Mouse (Mus musculus): ENCODE data around the gene Ccl6.

Gene Ccl6

DNA sequence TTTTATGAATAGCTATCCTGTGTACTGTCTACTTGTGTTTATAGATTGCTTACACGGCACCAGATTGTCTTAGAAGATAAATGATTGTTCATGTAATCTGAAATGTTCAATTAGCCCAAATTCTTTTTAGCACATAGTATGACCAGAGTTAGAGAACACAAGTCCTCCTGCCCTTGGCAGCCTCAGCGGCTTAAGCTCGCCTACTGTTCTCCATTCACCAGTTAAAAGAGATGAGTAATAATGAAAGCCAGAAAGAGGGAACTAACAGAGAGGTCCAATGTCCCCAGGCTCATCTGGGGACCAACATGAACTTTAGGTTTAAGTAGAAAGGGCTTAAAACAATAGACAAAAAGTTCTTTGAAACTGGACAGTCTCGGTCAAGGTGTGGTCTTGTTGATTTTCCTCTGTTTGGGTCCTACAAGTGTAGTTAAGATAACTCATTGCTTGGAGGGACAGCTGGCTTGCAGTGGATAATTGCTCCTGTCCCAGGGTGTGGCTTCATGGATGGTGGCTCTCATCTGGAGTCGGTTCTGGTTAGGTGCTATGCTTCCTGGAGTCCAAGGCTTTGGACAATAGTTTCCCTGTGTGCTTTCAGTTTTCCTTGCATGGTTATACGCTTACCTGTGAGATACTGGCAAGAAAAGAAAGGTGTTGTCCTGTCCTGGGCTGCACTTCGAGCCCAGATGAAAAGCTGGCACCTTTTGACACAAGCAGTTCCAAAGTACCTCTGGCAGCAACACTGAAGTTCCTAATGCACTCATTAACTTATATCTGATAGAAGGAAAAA is 3.0 kb upstream of the Ccl6 start:
- no peak for DNase-seq

DNA sequence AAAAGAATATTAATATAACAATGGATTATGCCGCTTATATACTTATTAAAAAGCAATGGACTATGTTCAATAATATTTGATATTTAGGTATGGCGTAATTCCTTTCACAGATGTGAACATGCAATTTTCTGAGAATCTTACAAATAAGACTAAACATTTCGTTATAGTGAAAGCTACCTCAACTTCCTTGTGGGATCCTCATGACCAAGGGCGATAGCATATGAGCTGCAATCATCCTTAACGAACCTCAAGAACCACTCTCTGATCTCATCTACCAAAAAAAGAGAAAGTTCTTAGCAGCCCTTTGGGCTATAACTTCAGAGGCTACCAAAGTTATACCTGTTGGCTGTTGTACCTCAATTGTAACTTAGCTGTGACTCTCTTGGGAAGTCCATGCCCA is 566 bp upstream of the Ccl6 start:
- DNase-seq: no peak

DNA sequence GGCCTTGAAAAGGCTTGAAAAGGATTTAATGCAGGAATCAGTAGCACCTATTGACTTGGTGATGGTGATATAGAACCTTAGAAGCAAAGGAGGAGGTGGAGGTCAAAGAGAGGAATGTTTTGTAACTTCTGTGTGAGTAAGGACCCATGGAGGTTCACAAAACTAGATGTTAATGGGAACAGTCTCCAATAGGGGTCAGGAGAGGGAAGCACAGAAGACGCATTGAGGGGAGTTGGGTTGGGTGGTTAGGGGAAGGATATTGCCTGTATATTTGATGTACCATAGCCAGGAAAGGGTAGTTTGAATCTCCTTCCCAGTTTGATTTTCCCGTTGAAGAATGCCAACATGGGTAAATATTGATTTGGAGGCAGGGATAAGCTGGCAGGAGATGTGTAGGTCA is 8.7 kb downstream of the Ccl6 start:
- DNase-seq: no peak

DNA sequence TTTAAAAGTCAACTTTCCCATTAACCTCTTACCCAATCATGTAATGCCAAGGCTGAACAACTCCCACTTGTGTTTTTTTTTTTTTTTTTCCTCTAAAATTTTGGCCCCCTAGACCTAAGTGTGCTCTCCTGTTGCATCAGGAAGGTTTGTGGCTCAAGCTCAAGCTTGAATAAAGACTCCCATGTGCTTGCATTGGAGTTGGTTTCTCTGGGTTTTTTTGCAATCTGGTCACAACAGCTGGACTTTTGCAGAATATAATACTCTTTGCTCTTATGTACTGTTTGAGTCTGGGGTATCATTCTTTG is 9.5 kb downstream of the Ccl6 start:
- DNase-seq: no peak

DNA sequence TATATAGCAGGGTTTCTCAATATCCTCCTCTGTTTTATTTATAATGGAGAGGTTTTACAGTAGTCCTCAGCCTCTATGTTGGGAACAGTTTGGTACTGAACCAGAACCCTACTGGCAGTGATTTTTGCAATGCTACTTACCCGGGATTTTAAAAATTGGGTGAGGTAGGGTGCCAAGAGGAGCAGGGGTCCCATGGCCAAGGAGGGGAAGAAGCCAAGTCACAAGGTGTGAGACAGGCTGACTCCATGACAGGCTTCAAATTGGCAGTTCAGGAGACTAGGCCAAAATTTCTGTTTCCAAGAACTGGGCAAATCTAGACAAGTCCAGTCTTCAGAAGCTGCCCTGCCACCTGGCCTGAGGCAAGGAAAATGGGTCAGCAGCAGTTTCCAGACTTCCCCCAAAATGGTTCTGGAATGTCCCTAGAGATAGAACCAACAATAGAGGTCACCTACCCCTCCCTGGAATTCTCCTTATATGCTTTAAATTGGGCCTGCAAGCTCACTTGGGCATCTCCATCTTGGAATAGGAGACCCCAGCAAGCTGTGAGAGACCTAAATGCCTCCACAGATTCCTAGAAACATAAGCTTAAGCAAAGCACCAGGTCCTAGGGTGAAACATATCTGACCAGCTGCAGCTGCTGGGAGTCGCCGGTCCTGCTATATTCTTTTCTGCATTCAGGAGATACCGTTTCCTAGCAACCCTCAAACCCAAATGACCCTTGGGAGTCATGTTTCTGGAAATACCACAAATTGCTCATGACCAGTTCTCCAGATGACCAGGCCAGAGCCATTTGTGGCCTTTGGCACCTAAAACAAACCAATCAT is 10.0 kb downstream of the Ccl6 start:
- DNase-seq: peak; percentile 26

DNA sequence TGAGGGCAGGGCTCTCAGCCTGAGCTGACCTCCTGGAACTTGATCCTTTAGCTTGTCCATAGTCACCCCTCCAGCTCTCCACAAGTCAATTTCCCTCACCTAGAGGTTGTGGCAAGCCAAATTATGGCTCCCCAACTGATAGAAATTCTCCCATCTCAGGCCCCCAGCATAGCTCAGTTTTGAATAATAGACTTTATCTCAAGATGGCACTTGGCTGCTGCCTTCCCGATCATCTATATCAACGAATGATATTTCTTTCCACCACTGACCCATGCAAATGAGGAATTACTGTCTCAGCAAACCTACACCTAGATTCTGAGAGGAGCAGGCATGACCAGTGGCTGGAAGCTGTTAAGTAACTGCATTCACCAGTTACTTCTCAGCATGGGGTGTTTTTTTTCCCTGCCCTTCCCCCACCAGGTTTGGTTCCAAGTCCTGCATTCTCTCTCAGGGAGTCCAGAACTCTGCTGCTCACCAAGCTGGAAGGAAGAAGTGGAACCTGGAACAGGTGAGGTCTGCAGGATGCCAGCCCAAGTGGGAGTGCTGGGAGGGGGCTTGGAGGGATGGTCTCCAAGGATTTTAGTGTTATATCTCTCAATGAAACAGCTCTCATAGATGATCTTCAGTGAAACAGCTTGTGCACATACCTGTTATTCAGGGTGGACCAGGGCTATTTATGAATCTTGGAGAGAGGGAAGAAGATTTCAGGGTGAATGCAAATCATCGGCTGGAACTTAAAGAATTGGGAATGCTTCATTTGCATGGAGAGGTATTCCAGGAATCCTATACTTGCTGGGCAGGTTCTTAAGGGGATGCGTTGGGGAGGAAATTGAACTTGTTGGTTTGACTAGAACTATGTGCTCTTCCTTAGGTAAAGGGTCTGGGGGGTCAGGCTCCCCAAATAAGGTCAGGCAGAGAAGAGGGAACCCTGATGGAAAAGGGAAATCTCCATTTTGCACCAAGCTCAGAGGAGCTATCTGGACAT is 11.0 kb downstream of the Ccl6 start:
- DNase-seq: peak; percentile 71

DNA sequence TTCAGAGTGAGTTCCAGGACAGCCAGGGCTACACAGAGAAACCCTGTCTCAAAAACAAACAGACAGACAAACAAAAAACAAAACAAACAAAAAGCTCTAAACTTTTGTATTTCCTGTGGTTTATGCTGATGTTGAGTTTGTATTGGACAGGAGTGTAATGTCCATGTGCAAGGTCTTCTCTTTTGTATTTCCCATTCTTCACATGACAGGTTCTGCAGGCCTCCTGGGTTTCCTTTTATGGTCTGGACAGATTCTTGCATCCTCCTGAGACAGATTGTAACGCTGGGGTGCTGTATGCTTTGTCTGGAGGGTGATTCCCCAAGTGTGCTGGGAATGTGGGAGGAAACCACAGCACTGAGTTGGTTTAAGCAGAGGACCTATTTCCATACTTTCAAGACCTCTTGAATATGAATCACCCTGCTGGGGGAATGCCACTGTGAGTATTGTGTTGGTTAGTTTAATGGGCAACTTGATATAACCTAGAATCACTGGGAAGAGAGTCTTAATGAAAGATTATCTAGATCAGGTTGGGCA is 12.1 kb downstream of the Ccl6 start:
- DNase-seq: no peak

DNA sequence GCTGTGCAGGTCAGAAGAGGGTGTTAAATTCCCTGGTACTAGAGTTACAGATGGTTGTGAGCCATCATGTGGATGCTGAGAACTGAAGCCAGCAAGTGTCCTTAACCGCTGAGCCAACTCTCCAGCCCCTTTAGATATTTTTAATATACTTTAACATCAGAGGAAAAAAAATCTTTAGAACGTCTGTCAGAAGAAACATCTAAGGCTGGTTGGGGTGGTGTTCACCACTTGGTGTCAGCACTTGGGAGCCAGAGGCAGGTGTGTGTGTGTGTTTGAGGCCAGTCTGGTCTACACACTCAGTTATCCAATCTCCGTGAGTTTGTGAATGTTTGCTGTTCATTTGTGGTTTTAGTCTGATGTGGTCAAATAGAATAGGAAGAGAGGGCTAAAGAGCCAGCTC is 13.9 kb downstream of the Ccl6 start:
- no peak for DNase-seq

DNA sequence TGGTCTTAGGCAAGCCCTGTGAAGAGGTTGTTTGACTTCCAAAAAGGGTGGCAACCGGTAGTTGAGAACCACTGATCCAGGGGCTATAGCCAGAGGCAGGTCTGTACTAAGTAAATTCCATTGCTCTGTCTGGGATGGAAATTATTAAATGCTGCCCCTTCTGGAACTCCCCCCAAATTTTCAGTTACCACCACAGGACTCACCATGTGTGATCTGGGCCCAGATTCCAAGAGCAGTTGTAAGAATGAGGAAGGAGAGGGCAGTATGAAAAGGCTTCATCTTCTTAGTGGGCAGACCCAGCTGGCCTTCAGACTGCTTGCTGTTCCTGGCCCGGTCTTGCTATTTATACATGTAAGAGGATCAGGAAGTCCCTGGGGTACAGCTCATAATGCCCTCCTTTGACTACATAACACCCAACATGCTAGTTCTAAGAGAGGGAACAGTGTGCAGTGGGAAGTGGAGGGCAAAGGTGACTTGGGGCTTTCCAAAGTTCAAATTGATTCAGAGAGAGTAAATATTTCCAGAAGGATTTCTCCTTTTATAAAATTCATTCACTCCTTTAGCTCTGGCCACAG is 14.6 kb downstream of the Ccl6 start, which contains the start of gene Ccl9:
Gene Ccl9 (minus strand): TSS at position 451 of the 575 bp plus-strand sequence.
- no peak for DNase-seq

DNA sequence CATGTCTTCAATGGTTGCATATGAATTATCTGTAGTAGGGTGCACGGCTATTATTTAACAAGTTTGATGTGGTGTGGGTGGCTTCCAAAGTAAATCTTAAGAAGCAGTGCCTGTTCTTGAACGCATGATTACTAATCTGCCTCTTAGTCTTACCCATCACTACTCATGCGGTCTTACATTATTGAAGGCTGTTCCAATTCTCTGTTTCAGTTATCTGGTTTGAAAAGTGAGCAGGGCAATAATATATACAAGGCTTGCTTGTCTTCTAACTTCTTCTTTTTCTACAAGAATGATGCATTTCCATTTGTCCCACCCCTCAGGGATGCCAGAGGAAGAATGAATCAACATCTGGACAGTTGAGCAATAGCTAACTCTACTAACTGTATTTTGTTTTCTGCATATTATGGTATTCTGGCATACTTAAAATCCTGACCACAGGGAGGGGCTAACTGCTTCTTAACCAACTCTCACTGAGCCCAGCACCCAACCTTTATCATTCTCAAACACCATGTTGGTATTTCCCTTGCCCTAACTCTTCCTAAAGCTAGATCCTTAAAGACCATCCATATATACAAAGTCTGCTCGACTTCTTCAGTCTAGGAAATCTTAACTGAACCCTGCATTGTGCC is 15.8 kb downstream of the Ccl6 start:
- DNase-seq: no peak

DNA sequence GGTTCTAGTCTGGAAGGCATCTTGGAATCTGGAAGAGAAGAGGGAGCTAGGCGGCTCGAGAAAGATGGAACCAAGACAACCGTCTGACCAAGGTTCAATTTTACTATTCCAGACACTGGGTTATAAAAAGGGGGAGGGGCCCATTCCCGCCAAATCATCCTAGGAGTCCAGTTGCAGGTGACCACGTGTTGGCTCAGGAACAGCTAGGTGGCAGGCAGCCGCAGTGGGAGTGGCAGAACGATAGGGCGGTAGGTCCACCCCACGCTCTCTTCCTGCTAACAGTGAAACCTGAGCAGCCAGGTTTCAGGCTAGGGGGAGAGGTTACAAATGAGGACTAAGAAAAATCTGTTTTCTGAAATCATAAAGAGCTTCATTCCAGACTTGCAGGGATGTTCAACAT is 20.1 kb downstream of the Ccl6 start:
- no peak for DNase-seq

DNA sequence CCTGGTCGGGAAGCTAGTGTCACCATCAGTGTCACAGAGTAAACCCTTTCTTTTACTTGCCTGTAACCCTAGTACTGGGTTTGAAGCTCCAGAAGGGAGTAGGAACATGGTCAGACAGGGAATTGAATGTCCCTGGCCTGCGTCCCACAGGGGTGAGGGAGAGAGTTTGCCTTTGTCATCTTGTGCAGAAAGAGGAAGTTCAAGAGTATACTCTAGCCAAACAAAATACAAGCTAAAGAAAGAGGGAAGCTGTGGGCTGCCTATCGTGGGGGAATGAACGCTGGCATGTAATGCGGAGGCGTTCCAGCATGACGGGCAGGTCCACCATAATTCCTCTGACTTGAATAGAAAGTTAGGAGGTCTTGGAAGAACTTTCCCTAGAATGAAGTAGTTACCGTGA is 20.7 kb downstream of the Ccl6 start:
- DNase-seq: peak; percentile 24

DNA sequence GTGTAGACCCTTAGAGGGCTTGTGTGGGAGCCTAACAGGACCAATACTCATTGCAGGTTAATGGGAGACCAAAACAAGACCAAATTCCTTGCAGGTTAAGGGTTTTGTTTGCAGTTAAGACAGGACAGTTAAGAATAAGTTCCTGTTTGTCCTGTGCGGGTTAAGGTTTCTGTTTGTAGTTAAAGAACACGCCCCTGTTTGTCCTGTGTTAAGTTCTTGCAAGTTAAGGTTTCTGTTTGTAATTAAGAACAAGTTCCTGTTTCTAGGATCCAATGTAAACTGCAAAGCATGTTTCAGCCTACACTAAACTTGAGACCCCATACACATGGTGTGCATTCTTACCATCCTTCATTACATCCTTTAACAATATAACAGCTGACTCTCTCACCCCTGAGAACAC is 22.7 kb downstream of the Ccl6 start:
- DNase-seq: no peak

DNA sequence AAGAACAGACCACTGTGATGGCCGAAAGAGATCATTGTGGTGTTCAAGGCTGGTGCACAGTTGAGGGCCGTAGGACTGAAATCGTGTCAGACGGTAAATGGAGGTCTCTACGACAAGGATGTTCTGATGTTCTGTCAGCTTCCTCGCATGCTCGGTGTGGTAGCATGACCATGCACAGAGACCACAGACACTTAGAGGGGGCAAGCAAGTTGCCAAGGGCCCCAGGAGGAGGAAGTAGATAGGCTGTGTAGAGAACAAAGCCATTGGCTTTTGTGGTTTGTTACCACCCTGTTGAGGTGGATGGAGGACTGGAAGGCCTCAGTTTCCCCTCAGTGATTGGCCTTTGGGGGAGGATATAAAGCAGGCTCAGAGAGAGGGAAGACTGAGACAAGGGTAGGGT is 23.6 kb downstream of the Ccl6 start:
- DNase-seq: no peak

DNA sequence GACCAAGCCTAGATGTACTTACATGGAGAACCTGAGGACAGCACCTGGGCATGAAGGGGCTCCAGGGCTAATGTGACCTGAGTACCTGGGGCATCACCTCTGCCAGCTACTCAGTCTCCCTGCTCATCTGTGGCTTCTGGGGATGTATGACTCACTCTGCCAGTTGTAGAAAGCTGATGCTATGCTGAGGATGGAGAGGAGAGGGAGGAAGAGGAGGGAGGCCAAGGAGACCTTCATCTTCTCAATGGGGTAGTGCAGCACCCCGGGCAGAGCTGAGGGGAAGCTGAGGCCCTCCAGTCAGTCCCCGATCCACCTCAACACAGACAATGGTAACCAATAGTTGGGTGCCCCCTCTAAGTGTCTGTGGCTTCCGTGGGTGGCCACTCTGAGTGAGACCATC is 24.1 kb downstream of the Ccl6 start:
- DNase-seq: no peak

DNA sequence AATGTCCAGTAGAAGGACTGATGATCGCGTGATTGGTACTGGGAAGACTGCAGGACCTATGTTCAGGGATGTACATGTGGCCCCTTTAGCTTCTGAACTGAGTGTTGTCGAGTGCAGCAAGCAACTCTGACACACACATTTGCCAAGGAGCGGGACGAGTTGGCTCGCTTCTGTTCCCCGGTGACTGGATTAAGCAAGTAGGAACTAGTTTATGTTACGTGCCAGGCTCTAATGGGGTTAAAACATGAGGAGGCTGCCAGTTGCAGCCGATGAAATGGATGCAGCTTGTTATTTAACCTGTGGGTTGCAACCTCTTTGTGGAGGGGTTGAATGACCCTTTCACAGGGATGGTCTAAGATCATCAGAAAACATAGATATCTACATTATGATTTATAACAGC is 24.8 kb downstream of the Ccl6 start:
- no peak for DNase-seq

DNA sequence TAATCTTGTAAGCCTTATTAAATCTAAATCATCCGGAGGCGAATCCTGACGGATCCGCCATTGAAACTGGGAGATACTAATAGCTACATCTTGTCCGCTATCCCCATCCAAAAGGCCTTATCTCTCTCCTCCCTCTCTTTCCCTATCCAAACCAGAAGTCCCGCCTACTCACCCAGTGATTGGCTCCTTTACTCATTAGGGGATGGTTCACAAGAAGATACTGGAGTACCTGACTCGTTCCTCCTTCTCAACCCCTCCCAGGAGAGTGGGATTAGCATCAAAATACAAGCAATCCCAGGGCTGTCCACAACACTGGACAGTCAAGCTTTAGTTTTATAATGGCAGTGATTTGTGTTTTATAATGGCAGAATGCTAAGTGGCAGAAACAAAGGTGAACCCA is 25.6 kb downstream of the Ccl6 start:
- no peak for DNase-seq

DNA sequence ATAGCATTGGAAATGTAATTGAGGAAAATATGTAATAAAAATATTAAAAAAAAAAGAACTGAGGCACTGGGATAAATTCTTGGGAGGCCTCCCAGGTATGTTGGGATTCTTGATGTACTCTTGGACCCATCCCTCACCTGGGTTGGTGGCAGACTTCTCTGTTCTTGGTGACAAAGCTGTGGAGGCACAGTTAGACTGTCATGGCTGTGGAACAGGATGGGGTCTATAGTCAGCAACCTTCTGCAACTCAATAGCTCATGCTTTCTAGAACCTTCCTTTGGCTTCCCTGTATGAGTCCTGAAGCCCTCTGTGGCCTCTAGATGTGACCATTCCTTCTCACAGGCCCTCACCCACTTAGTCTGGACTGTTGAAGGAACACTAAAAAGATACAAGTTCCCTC is 26.3 kb downstream of the Ccl6 start:
- no peak for DNase-seq

DNA sequence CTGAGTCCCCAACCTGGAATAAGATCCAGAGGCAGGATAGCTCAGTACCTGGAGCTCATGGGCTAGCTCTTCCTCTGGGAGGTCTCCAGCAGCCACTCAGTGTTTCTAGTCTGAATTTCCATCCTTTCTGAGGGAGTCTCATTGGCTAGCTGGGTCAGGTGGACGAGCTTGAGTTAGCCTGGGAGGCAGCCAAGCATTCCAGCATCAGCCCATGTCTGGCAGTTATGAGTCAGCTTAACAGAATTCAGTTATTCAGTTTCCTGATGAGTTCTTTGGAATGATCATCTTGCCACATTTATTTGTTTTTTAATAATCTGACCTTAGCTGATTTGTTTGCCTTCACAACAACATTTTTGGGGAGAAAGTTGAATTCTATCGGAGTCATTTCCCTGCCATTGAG is 29.1 kb downstream of the Ccl6 start:
- DNase-seq: no peak

DNA sequence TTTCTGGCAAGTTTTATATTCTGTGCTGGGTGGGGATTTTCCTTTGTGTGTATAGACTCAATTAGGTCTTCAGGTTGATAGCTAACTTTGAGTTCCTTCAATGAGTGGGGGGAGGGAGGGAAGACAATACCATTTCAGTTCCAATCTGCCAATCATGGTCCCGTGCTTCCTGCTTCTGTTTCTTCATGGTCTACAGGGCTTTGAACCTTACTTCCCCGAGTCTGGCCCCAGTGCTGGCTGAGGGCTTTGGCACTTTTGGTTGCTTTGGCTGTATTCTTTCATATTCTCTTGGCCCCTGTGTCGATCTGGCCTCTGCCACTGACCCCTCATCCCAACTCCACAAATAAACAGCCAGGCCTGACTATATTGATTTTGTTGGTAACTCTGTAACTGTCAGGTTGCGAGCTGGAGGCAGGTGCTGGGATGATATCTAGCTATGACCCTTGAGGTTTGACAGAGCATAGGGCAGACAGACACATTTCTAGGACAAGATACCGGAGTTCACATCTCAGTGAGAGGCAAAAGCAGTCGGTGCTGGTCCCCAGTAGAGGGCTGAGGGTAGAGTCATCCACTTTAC is 30.5 kb downstream of the Ccl6 start:
- no peak for DNase-seq

DNA sequence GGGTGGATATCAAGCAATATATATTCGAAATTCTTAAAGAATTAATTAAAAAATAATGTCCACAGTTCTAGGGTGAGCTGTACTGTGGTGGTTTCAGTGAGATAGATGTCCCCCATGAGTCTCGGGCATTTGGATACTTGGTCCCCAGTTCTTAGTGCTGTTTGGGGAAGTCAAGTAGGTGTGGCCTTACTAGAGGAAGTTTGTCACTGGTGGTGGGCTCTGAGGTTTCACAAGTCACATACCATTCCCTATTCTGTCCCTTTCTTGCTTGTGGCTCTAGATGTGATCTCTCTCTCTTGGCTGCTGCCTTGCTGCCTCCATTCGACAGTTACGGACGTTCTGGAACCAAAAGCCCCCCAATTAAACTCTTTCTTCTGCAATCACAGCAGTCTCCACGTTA is 32.5 kb downstream of the Ccl6 start:
- no peak for DNase-seq

DNA sequence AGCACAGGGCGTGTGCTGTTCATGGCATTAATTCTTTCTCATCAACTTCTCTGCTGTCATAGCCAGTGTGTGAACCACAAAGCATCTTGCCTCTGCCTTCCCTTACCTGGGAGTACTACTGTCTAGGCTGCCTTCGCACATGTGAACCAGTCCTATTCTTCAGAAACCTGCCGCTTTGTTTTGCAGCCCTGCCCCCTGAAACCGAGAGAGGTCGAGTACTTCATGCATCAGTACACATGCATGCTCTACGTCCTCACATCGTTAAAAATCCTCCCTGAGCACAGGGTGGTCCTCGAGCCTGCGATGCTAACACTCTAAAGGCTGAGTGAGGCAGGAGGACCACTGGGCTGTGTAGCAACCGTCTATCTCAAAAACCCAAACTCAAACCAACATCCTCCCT is 35.8 kb downstream of the Ccl6 start:
- no peak for DNase-seq
